Mouse (Mus musculus) kidney, postnatal 25 days (tissue): ENCODE data around the gene Bbx.
A peak's percentile ranks its signal among the peaks of the same experiment; 100 is the strongest.

Source experiments
- DNase-seq, 2 experiments: peaks; one replicate each; pipeline ENCODE4 v3.0.0; 2021; ENCODE audit warnings: mixed read lengths in 2 of 2

Gene Bbx

DNA sequence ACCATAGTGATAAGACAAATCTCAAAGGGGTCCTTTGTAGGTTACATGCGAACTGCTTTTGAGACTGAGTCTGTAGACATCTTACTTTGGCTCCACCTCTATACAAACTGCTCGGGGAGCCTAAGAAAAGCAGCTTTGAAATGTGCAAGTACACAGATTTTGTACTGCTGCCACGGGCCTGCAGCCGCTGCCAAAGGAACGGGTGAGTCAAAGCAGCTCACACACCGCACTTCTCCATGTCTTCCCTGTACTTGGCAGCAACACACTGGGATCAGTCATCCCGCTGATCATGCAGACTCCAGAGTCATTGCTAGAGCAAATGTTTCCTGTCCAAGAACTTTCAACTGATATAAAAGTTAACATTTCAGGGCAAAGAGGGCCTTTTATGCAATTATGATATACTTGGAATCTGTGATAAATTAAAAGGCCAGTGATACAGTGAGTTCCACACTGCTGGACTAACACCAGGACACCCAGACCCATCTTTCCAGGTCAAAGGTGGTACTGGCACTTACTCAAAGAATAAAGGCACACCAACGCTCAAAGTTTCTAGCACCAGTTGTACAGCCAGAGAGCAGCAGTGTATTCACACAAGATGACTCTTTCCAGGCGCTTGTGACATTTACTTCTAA is 122.7 kb downstream of the Bbx start:
- DNase-seq = peak; percentile 73 to 74

GRCm38 (mm10) chr16:50308256-50308655 is 123.9 kb downstream of the Bbx start:
- DNase-seq = no peak

DNA sequence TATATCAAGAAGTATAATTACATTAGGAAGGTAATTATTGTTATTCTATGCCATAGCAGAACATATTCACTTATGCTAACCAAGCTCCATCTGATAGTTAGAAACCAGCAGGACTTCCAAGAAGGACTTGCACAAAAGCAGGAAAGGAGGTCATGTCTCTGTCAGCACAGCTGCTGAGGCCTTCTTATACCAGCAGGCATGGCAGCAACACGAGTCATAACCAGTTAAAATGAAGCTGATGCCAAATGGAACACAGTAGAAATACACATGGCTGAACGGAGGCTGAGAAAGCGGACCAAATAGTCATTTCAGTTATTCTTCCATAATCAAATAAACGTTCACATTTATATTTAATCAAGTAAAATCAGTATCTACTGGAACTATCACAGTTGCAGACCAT is 125.0 kb downstream of the Bbx start:
- no peak for DNase-seq

GRCm38 (mm10) chr16:50306727-50307126 is 125.5 kb downstream of the Bbx start:
- DNase-seq = no peak

GRCm38 (mm10) chr16:50305156-50305555 is 127.0 kb downstream of the Bbx start:
- DNase-seq = no peak

GRCm38 (mm10) chr16:50302566-50302965 is 129.6 kb downstream of the Bbx start:
- DNase-seq = no peak

DNA sequence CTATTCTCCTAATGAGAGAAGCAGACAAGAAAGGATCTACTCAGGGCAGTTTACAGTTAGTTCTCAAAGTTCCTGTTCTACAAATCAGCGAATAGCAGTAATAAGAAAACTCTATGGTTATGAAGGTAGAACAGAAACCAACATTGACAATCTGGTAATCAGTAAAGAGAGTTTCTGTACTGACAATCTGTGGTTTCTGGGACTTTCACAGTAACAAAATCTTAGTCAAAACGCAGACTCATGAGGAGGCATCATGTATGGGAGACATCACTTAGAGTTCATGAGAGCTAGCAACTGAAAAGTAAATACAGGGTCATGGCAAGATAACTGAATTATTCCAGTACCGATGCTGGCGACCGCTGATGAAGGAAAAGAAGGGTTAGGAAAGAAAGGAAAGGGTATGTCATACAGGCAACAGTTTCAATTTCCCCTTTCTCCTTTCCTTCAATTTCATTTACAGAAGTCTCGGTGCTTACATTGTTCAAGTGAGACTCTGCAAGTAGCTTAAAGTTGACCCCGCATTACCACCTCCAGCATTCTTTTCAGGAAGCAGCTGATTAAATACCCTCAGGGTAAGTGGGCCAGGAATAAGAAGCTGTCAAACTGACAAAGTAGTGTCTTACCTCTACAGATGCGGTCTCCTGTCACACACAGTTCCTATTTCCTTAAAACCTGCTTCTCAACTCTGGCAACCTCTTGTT is 133.3 kb downstream of the Bbx start:
- DNase-seq = no peak

DNA sequence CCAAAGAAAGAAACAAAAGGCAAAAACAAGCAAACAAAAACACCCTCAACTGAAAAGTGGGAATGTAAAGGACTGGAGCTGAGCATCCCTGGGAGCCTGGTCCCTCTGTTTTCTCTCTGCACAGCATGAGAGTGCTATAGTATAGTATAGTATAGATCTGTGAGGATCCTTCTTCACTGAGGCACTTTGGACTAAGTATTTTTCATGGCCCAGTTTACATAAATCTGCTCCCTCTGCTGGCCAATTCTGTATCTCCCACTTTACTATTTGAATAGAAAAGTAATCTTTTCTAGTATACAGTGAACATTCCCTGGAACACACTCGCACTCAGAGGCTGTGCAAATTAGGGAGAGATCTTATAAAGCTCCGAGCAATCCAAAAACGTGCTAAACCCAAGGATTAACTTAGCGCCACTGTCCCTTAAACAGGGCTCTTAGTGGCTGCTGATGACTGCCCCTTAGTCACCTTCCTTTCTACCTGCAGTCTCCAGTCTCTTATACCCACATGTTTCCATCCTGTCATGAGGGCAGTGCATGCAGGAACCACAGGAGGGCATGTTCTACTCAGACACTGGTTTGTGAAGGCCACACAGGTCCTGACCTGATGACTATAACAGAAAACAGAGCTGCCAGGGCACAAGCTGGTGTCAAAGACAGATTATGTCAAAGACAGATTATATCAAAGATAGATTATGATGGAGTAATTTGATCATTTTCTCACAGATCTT is 138.5 kb downstream of the Bbx start:
- DNase-seq = peak in 1 of 2 experiments; percentile 26

DNA sequence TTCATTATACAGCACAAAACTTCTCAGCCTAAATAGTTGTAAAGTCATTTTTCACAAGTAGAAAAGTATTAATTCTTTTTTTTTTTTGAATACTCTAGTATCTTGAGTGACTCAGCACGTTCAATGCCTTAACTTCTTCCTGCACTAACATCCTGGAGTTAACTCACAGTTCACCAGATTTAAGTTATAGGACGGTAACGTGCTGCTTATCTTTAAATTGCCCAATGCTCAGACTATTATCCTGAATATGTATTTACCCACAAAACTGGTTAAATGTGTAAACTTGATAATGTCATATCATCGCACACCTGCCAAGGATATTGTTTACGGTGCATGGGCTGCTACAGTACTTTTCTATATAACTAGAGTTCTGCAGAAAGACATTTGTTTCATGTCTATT is 139.4 kb downstream of the Bbx start:
- no peak for DNase-seq

DNA sequence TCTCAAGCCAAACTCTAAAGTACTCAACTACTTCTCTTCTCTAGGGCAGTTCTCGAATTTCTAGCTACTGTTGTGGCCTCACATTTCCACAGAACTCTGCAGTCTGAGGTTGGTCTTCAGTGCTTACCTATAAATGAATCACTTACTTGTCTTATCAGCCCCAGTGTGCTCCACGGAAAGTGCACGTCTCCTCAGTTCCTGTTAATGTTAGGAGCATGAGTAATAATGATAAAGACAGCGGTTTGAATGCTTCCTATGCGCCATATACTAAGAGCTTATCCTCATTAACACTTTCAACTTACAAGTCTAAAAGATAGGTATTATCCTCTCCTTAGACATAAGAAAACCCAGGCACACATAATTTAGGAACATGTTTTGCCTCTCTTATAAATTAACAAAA is 142.4 kb downstream of the Bbx start:
- DNase-seq = no peak

- no peak for DNase-seq
These were observed 159.4 kb downstream of the Bbx start for GRCm38 (mm10) chr16:50272813-50273212.

- no peak for DNase-seq
These were observed 169.5 kb downstream of the Bbx start for GRCm38 (mm10) chr16:50262647-50263046.

DNA sequence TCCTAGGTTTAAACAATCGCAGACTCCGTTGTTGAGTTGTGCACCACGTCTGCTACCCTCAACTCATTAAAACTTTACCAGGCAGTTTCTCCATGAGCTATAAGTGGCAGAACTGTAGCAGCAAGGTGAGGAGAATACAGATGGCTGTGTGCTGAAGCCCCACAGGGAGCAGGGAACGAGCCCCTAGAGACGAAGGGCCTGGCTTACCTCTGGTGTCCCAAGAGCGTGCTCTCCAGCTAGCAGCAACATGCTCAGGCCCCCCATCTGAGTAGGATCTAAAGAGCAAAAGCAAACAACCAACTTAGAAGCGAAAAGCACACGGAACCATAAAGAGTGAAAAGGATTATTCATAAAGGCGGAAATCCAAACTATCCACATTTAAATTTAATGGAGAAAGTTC is 170.0 kb downstream of the Bbx start:
- DNase-seq = no peak

DNA sequence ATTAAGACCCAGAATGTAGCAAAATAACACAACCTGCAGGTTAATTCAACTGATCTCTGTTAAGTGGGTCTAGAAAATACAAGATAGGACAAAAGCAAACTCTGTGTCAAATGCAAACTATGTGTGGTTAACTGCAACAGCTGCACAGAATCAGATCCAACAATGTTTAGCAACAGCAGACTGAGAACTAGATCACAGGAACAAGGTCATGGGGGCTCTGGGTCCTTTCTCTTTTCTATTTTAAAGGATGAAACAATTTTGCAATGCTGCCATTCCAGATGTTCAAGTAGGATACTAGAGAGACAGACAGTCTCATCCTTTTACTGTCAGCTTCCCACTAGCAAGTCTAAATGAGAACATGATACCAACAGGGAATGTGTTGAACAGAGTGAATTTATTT is 170.4 kb downstream of the Bbx start:
- DNase-seq = no peak

DNA sequence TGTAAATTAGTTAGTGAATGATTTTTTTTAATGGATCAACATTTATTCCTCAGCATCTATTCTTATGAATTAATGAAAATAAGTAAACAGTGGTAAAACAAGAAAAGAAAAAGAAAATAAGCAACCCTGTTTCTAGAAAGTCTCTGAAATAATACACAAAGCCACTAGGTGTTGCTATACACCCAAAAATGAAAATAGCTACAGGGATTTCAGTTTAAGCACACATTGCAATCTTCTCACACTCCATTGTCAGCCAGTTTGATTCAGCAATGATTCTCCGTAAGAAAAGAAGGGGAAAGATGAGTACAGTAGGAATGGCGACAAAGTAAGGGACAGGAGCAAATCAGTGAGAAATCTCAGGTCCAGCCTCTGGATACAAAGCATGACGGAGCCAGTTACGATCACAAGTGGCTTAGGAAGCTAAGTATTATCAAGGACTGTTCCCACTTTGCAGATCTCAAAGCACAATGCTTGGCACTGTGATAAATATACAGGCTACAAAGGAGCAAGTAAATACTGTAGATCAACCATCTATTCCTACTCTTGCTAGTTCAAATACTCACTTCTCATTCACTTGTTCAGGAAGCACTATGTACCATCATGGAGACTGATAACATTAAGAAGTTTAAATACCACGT is 177.5 kb downstream of the Bbx start:
- no peak for DNase-seq

- DNase-seq = peak in 1 of 2 experiments; percentile 33
These were observed 180.7 kb downstream of the Bbx start for GRCm38 (mm10) chr16:50251417-50251975.

GRCm38 (mm10) chr16:50250469-50250868 is 181.7 kb downstream of the Bbx start:
- no peak for DNase-seq

DNA sequence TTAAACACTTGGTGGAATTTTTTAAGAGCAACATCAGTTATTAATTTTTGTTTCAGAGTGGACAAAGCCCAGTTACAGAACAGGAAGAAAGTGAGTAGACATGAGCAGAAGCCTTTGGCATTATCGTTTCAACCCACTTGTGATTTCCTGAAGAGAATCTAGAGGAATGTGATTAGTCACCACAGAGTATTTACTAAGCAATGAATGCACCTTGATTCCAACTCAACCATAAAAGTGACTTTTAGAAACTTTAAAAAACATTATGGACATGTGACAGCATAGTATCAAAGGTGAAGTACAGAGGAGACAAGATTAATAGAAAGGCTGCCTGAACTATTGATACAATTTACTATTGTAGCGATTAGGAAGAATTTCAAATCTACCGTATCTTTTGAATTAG is 183.2 kb downstream of the Bbx start:
- DNase-seq = no peak

DNA sequence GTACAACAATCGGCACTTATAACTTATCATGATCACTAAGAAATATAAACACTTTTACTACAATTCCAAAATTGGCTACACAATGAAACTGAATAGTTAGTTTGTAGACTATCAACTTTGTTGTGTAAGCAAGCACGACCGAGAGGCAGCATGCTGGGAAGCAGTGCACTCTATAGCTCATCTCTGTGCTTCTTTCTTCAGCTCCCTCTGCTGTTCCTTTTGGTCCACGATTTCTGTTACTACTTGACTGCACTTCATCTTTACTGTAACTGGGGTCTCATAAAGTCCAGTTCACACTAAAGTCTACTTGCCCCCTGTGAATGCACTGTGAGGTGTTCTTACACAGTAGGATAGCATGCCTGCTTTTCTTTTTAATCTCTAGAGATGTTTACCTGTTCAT is 189.7 kb downstream of the Bbx start:
- DNase-seq = no peak

DNA sequence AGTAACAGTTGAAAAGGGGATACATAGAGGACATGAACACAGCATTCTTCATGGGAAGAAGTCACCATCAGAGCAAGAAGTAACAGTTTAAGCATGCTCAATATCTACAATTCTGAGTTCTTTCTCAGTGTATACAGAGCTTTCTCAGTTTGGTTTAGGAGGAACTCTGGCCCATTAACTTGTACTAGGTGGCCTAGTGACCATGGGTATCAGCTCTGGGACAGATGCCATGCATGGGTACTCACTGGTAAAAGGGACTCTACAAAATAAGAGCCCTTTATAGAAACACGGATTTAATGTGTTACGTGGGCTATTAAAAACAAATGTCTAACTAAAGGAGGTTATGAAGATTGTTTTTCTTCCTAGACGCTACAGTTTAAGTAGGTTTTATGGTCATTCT is 190.6 kb downstream of the Bbx start:
- DNase-seq = no peak

DNA sequence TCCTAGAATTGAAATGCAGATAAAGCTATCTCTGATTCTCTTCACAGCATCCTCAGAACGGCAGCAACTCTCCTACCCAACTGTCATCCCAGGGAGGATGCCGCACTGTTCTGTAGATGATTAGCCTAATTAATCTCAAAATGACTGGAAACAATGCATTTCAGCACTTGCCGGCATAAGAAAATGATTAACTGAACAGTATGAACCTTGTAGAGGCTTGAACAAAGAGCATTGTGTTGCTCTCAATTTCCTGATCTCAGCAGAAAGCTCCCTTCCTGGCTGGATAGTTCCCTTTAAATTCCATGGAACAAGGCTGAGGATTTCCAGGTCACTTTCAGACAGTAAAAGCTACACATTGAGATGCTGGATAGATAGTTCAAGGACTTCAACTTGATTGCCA is 197.0 kb downstream of the Bbx start:
- no peak for DNase-seq

DNA sequence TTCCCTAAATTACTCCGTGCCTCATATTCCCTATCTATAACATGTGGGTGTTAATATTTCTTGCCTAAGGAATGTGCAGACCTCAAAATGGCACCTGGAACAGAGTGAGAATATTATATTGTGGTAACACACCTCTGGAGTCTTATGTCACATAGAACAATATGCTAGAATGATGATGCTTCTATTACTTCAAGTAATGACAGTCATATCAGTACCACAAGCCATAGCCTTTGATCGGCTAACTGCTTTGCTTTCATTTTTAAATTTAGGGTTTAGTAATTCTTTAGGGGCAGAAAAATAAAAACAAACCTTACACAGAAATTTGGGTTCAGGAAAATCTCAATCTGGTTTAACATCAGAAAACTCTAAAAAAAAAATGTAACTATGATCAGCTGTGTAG is 201.6 kb downstream of the Bbx start:
- no peak for DNase-seq

GRCm38 (mm10) chr16:50228833-50229232 is 203.4 kb downstream of the Bbx start:
- no peak for DNase-seq
